Mouse (Mus musculus) kidney, postnatal 0 days (tissue): Measurements from ENCODE around the gene Ndufb7. TPM values are rescaled to one million over a fixed set of nuclear protein-coding genes. Genes with fewer than 3 reads are reported as not detected.

Experiments
- ATAC-seq: fragments of 200-750 bp; cut with Nextera tagmentation; replicated peaks from 2 replicates; pipeline ENCODE4 v1.8.0; 2017; ENCODE audit warnings: low read depth, moderate number of reproducible peaks, moderate TSS enrichment, moderate library complexity; ENCODE audit not compliant: low FRiP score
- DNase-seq: peaks from one replicate; pipeline ENCODE4 v3.0.0-alpha.2; 2016; ENCODE audit warnings: low spot score
- H3K27ac ChIP-seq: fragments of 300-500 bp; sonication (generic); 2 replicates; pipeline ENCODE4 v1.5.1; 2014; ENCODE audit warnings: mild to moderate bottlenecking
- H3K27me3 ChIP-seq: fragments of 300-500 bp; sonication (generic); 2 replicates; pipeline ENCODE4 v1.6.1; 2014; ENCODE audit warnings: low read length, mixed read lengths; ENCODE audit not compliant: insufficient read depth
- H3K36me3 ChIP-seq: fragments of 300-500 bp; sonication (generic); 2 replicates; pipeline ENCODE4 v1.6.1; 2014; ENCODE audit warnings: low read length, mixed read lengths; ENCODE audit not compliant: insufficient read depth
- H3K4me1 ChIP-seq: fragments of 300-500 bp; sonication (generic); replicated peaks from 2 replicates; pipeline ENCODE4 v1.6.1; 2014; ENCODE audit warnings: antibody characterized with exemption, low read length, mixed read lengths; ENCODE audit not compliant: insufficient read depth
- H3K4me2 ChIP-seq: fragments of 300-500 bp; sonication (generic); 2 replicates; pipeline ENCODE4 v1.6.1; 2014; ENCODE audit warnings: mild to moderate bottlenecking, low read length, moderate library complexity, mixed read lengths
- H3K4me3 ChIP-seq: fragments of 300-500 bp; sonication (generic); replicated peaks from 2 replicates; pipeline ENCODE4 v1.5.1; 2014; ENCODE audit warnings: low read depth, low read length
- H3K9ac ChIP-seq: fragments of 300-500 bp; sonication (generic); 2 replicates; pipeline ENCODE4 v1.6.1; 2014; ENCODE audit warnings: low read depth, low read length
- H3K9me3 ChIP-seq: fragments of 300-500 bp; sonication (generic); replicated peaks from 2 replicates; pipeline ENCODE4 v1.6.1; 2016; ENCODE audit warnings: low read length, inconsistent platforms, mixed read lengths
- CTCF ChIP-seq: IDR thresholded peaks from 2 replicates; pipeline ENCODE4 v1.5.1; 2016; ENCODE audit warnings: antibody characterized with exemption, low read depth, mild to moderate bottlenecking, moderate library complexity
- WGBS: fragments of 180-500 bp; shearing (Covaris S2); extraction: QIAGEN DNeasy Blood & Tissue Kit; methylation state at CpG from one replicate; pipeline ENCODE4 v1.1.7; 2014; 5-methylcytosine and 5-hydroxymethylcytosine counted together
- polyA plus RNA-seq: library from polyadenylated mRNA; unstranded; fragments of >200 nt; fragmentation: Nextera tagmentation; extraction: Ambion mirVana; gene quantifications from 2 replicates; pipeline ENCODE4 v1.2.1, GENCODE M21; 2015

The Ndufb7 gene
- polyA plus RNA-seq, 1 experiment from 2014 or later: 515 TPM

DNA sequence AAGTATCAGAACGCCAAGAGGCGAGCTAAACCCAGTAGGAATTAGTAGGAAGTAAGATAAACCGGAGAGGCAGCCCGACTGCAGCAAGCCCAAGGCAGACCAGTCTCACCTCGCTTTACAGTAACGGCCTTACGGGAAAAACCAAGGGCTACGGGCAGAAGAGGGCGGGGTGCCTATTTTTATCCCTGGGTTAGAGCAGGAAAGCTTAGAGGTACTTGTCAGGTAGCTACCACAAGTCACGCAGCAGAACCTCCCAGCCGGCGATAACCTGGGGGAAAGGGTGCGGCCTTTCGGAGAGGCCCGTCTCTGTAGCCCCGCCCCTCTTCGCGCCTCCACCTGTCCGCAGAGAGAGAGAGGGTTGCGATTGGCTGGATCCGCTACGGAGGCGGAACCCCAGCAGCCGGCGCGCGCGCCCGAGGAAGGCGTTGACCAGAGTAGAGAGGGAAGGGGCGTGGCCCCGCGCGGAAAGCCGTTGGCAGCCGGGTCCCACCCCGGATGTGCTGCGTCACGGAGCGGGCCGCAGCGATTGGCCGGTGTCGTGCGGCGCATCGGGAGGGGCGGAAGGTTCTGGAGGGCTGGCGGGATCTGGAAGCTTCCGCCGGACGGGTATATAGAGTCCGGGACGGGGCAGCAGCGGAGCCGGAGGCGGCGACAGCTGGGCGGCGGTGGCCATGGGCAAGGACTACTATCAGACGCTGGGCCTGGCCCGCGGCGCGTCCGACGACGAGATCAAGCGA lies 41.4 kb downstream of the Ndufb7 start, which contains the start of the genes Tecr and Dnajb1:
Gene Tecr (minus strand): TSS at position 311 of the 737 bp plus-strand sequence.
Gene Dnajb1 (plus strand): TSS at position 533 of the 737 bp plus-strand sequence.
- Histone ChIP-seq H3K9me3 (no peaks in the 10 kb centered on the region), H3K36me3 (peaks cover 26% of the 10 kb centered on the region), H3K9ac (peak within 1 kb of the TSS; percentile 86), H3K4me1 (peaks cover 14% of the 10 kb centered on the region; the same call in 1 of the 2 replicates), H3K4me3 (peak within 1 kb of the TSS; percentile 78), H3K27me3 (no peaks in the 10 kb centered on the region), H3K27ac (peak within 1 kb of the TSS; percentile 98), H3K4me2 (peak within 1 kb of the TSS; percentile 81)
- WGBS: under 1% methylated on average over 68 of the region's 69 CpGs
- no peak for TF ChIP-seq CTCF
- DNase-seq (peak; percentile 100), ATAC-seq (peak; percentile 96)

DNA sequence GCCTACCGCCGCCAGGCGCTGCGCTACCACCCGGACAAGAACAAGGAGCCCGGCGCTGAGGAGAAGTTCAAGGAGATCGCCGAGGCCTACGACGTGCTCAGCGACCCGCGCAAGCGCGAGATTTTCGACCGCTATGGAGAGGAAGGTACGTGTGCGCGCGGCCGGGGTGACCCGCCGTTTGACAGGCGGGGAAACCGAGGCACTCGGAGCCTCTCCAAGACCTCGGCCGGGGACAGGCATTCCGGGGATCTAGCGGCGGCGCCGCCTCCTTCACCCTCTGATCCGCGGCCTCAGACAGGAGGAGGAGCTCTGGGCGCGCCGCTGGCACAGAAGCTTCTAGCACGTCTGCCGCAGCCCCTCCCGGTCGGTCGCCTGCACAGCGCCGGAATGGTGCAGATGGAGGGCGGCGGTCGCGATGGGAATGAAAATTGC lies 41.9 kb downstream of the Ndufb7 start:
- peak overlapping the region; percentile 78 for H3K4me3 ChIP-seq
- H3K27ac ChIP-seq: peak overlapping the region; percentile 98
- H3K27me3 ChIP-seq: no peaks in the 10 kb centered on the region
- WGBS: under 1% methylated on average over 51 of the region's 51 CpGs
- peak overlapping the region; percentile 81 for H3K4me2 ChIP-seq
- peak overlapping the region; percentile 86 for H3K9ac ChIP-seq
- TF ChIP-seq CTCF: peak; percentile 34; the same call in 1 of the 2 replicates
- H3K4me1 ChIP-seq: peaks cover 14% of the 10 kb centered on the region; the same call in 1 of the 2 replicates
- ATAC-seq: peak; percentile 66
- H3K36me3 ChIP-seq: peaks cover 28% of the 10 kb centered on the region
- no peaks in the 10 kb centered on the region for H3K9me3 ChIP-seq
- peak; percentile 93 for DNase-seq

DNA sequence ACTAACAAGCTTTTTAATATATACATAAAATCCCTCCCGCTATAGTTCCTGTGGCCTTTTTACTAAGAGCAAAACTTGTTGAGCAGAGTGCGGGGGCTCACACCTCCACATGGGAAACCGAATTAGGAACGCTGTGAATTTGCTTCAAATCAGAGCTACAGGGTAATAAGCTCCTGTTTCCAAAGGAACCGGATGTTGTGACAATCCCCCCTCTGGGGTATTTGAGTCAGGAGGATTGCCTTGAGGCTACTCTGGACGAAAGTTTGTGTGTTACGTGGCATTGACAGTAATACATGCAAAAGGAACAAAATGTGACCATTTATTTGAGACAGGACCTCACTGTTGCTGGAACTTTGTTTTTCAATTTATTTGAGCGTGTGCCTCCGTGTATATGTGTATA lies 42.6 kb downstream of the Ndufb7 start:
- Histone ChIP-seq H3K9ac (peak overlapping the region; percentile 86; the same call in 1 of the 2 replicates), H3K36me3 (peaks cover 28% of the 10 kb centered on the region), H3K27me3 (no peaks in the 10 kb centered on the region), H3K4me1 (peaks cover 14% of the 10 kb centered on the region; the same call in 1 of the 2 replicates), H3K4me3 (peak overlapping the region; percentile 78), H3K27ac (no peak overlapping the region), H3K4me2 (peak overlapping the region; percentile 81), H3K9me3 (no peaks in the 10 kb centered on the region)
- ATAC-seq (no peak), DNase-seq (no peak)
- TF ChIP-seq CTCF: no peak
- 19% methylated on average over 9 of the region's 9 CpGs for WGBS

DNA sequence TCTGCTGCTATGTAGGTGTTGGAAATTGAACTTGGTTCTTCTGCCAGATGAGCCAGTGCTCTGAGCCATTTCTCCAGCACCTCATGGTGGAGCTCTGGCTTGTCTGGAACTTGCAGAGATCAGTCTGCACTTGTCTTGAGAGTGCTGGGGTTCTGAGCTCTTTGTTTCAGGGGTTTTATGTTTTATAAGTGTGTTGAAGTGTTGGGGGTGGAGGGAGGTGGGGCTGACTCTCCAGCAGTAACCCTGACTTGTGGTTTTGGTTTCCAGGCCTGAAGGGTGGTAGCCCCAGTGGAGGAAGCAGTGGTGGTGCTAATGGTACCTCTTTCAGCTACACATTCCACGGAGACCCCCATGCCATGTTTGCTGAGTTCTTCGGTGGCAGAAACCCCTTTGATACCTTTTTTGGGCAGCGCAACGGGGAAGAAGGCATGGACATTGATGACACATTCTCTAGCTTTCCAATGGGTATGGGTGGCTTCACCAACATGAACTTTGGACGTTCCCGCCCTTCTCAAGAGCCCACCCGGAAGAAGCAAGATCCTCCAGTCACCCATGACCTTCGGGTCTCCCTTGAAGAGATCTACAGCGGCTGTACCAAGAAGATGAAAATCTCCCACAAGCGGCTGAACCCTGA lies 43.2 kb downstream of the Ndufb7 start:
- ATAC-seq (no peak), DNase-seq (no peak)
- Histone ChIP-seq H3K4me3 (peak overlapping the region; percentile 78), H3K9me3 (no peaks in the 10 kb centered on the region), H3K4me1 (peaks cover 14% of the 10 kb centered on the region; the same call in 1 of the 2 replicates), H3K36me3 (peaks cover 28% of the 10 kb centered on the region), H3K9ac (peak overlapping the region; percentile 86; the same call in 1 of the 2 replicates), H3K27ac (no peak overlapping the region), H3K4me2 (peak overlapping the region; percentile 81), H3K27me3 (no peaks in the 10 kb centered on the region)
- WGBS: 82% methylated on average over 10 of the region's 10 CpGs
- TF ChIP-seq CTCF: no peak

DNA sequence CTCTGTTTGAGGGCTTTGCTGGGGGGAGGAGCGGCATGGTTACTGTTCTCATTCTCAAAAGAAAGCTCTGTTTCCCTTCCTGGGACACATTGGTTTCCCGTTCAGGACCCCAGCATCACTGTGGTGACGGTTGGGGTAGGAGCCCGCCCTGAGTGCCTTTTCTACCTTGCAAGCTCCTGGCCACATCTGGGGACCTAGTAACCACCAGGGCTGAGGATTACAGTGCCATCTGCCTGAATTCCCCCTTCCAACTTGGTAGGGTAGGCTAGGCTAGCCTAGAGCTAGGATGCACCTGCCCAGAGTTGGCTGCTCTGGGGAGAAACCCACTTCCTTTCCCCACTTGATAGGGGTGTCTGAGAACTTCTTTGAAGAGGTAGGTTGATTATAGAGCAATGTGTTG lies 45.5 kb downstream of the Ndufb7 start:
- no peaks in the 10 kb centered on the region for H3K9me3 ChIP-seq
- no peak for ATAC-seq
- H3K27me3 ChIP-seq: no peaks in the 10 kb centered on the region
- 91% methylated on average over 4 of the region's 4 CpGs for WGBS
- DNase-seq: no peak
- H3K27ac ChIP-seq: no peak overlapping the region
- peaks cover 14% of the 10 kb centered on the region; the same call in 1 of the 2 replicates for H3K4me1 ChIP-seq
- no peak for TF ChIP-seq CTCF
- H3K36me3 ChIP-seq: peaks cover 28% of the 10 kb centered on the region
- no peak overlapping the region for H3K4me3 ChIP-seq
- H3K9ac ChIP-seq: no peak overlapping the region
- no peak overlapping the region for H3K4me2 ChIP-seq

DNA sequence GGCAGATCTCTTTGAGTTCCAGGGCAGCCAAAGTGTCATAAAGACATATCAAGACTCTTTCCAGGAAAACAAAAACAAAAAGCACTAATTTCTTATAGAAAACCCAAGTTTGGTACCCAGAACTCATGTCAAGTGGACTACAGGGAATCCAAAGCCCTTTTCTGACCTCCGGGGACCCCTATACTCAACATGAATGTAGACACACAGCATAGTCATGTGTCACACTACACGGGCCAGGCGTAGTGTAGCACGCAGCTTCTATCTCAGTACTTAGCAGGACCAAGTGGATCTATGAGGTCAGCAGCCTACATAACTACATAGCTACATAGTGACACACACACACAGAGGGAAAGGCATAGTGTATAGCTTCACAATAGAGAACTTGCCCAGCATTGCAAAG lies 47.2 kb downstream of the Ndufb7 start:
- WGBS: 97% methylated on average over 4 of the region's 4 CpGs
- DNase-seq (no peak), ATAC-seq (no peak)
- Histone ChIP-seq H3K4me2 (no peak overlapping the region), H3K27ac (no peak overlapping the region), H3K9ac (no peak overlapping the region), H3K27me3 (no peaks in the 10 kb centered on the region), H3K4me3 (no peak overlapping the region), H3K4me1 (peaks cover 11% of the 10 kb centered on the region; the same call in 1 of the 2 replicates), H3K36me3 (peaks cover 28% of the 10 kb centered on the region), H3K9me3 (no peaks in the 10 kb centered on the region)
- TF ChIP-seq CTCF: no peak
